Mouse (Mus musculus) midbrain, embryonic 16.5 days (tissue): ENCODE measurements around the gene Nxph4. TPM values are rescaled to one million over a fixed set of nuclear protein-coding genes. Genes with fewer than 3 reads are reported as not detected.

ENCODE experiments used
- ATAC-seq: fragments of 200-750 bp; cut with Nextera tagmentation; 2 replicates; pipeline ENCODE4 v1.8.0; 2017; ENCODE audit warnings: moderate TSS enrichment
- H3K27ac ChIP-seq: fragments of 300-500 bp; sonication (generic); 2 replicates; pipeline ENCODE4 v1.5.1; 2014; ENCODE audit warnings: mild to moderate bottlenecking, low read length, mixed read lengths
- H3K27me3 ChIP-seq: fragments of 300-500 bp; sonication (generic); 2 replicates; pipeline ENCODE4 v1.6.1; 2014; ENCODE audit warnings: low read depth, low read length, mixed read lengths; ENCODE audit not compliant: control insufficient read depth, insufficient read depth
- H3K36me3 ChIP-seq: fragments of 300-500 bp; sonication (generic); 2 replicates; pipeline ENCODE4 v1.6.1; 2014; ENCODE audit warnings: mild to moderate bottlenecking, low read length, moderate library complexity, mixed read lengths; ENCODE audit not compliant: control insufficient read depth, insufficient read depth
- H3K4me1 ChIP-seq: fragments of 300-500 bp; sonication (generic); 2 replicates; pipeline ENCODE4 v1.6.1; 2014; ENCODE audit warnings: mild to moderate bottlenecking, low read length, mixed read lengths; ENCODE audit not compliant: control insufficient read depth, insufficient read depth
- H3K4me2 ChIP-seq: fragments of 300-500 bp; sonication (generic); 2 replicates; pipeline ENCODE4 v1.6.1; 2014; ENCODE audit warnings: mild to moderate bottlenecking, low read length, mixed read lengths
- H3K4me3 ChIP-seq: fragments of 300-500 bp; sonication (generic); 2 replicates; pipeline ENCODE4 v1.5.1; 2014; ENCODE audit warnings: low read depth, mild to moderate bottlenecking, low read length, moderate library complexity, mixed read lengths
- H3K9ac ChIP-seq: fragments of 300-500 bp; sonication (generic); 2 replicates; pipeline ENCODE4 v1.6.1; 2014; ENCODE audit warnings: low read depth, low read length, mixed read lengths
- H3K9me3 ChIP-seq: fragments of 300-500 bp; sonication (generic); replicated peaks from 2 replicates; pipeline ENCODE4 v1.6.1; 2014; ENCODE audit warnings: mild to moderate bottlenecking, low read length, mixed read lengths; ENCODE audit not compliant: control insufficient read depth, poor library complexity, severe bottlenecking
- WGBS: fragments of 180-500 bp; shearing (Covaris S2); extraction: QIAGEN DNeasy Blood & Tissue Kit; methylation state at CpG from one replicate; pipeline ENCODE4 v1.1.7; 2014; 5-methylcytosine and 5-hydroxymethylcytosine counted together
- polyA plus RNA-seq: library from polyadenylated mRNA; unstranded; fragments of >200 nt; fragmentation: Nextera tagmentation; extraction: Ambion mirVana; gene quantifications from 2 replicates; pipeline ENCODE4 v1.2.1, GENCODE M21; 2015

Nxph4 gene
- polyA plus RNA-seq, 1 experiment from 2014 or later = 62.1 TPM

DNA sequence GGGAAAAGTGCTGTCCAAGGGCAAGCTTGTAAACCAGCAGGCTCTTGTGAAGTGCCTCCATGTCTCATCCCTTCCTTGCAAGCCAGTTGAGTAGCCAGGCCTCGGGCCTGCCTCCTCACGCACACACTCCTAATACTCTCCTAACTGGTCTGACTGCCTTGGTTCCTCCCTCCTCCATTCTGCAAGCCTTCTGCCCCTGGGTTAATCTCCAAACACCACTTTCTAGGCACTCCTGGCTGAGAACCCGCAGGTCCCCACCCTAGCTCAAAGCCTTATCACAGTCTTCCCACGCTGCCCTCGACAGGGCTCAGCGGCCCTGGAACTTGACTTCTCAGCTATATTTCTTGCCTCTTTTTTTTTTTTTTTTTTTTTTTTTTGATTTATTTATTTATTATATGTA, 36.0 kb upstream of the Nxph4 start:
- no peak for ATAC-seq
- Histone ChIP-seq H3K9ac (no peak overlapping the region), H3K4me2 (no peak overlapping the region), H3K4me1 (no peaks in the 10 kb centered on the region), H3K36me3 (peaks cover 63% of the 10 kb centered on the region), H3K9me3 (no peaks in the 10 kb centered on the region), H3K27me3 (no peaks in the 10 kb centered on the region), H3K4me3 (no peak overlapping the region), H3K27ac (no peak overlapping the region)
- WGBS = 88% methylated on average over 6 of the region's 6 CpGs

DNA sequence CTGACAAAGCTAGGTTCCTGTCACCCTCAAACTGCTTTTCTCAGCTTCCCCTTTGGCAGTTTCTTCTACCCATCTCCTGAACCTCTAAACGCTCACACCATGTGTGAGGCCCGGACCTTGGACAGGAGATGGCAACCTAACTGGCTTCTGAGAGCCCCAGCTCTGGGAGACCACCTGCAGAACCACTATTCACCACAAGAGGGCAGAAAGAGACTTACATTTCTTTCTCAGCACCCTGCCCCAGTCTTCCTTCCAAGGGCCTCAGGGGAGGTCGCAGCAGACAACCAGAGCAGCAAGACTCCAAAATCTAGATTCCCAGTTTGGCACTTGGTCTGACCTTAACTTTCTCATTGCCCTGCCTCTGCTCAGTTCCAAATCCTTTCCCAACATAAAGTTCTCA, 35.1 kb upstream of the Nxph4 start:
- no peaks in the 10 kb centered on the region for H3K9me3 ChIP-seq
- ATAC-seq = no peak
- no peak overlapping the region for H3K27ac ChIP-seq
- no peak overlapping the region for H3K9ac ChIP-seq
- no peaks in the 10 kb centered on the region for H3K4me1 ChIP-seq
- no peak overlapping the region for H3K4me2 ChIP-seq
- H3K4me3 ChIP-seq = no peak overlapping the region
- peaks cover 58% of the 10 kb centered on the region for H3K36me3 ChIP-seq
- WGBS = 34% methylated on average over 3 of the region's 3 CpGs
- no peaks in the 10 kb centered on the region for H3K27me3 ChIP-seq

DNA sequence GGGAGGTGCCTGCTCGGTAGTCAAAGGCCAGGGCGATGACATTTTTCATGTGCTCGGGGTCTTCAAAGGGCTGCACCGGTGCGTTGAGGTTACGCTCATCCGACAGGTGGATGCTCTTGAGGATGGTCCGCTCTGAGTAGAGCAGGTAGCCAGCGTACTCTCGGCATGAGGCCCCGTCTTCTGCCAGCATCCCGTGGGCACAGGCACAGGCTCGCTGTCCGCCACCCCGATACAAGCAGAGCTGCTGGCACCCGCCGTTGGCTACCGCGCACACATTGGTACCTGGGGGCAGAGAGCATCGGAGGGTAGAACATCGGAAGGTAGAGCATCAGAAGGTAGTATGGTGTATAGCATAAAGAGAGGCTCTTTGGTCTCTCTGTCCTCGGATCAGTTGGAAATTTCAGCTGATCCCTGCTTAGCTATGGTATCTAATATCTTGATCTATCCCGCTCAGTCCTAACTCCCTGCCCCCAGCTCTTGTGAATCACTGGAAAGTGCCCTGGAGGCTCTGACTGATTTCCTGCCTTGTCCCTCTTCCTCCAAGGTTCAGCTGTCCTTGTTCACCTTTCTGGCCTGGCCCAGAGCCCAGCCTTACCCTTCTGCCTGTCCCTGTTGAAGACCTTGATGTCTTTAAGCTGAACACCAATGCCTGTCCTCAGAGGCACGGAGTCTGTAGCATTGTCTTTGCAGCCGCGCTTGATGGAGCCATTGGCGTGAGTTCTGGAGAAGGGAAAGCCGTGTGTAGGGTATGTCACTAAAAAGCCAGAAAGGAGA, 32.4 kb upstream of the Nxph4 start:
- WGBS = 95% methylated on average over 28 of the region's 28 CpGs
- H3K36me3 ChIP-seq = peaks cover 50% of the 10 kb centered on the region
- no peaks in the 10 kb centered on the region for H3K27me3 ChIP-seq
- no peak for ATAC-seq
- no peak overlapping the region for H3K4me3 ChIP-seq
- H3K4me2 ChIP-seq = no peak overlapping the region
- H3K4me1 ChIP-seq = no peaks in the 10 kb centered on the region
- no peaks in the 10 kb centered on the region for H3K9me3 ChIP-seq
- no peak overlapping the region for H3K27ac ChIP-seq
- no peak overlapping the region for H3K9ac ChIP-seq

DNA sequence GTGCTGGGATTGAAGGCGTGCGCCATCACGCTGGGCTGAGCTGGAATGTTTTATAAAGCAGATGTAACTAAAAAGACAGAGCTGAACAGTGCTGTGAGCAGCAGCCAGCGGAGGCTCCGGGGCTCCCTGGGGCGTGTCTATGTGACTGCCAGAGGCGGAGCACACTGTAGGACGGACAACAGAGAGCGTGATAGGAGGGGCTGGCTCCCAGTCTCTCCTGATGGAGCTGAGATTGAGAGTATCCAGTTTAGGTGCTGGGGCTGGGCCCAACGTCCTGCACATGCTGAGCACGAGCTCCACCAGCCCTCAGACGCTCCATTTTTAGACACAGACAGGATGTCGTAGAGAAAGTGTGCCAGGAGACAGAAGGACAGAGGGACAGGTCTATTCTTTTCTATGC, 29.9 kb upstream of the Nxph4 start:
- Histone ChIP-seq H3K4me1 (no peaks in the 10 kb centered on the region), H3K9me3 (no peaks in the 10 kb centered on the region), H3K36me3 (peaks cover 65% of the 10 kb centered on the region), H3K9ac (no peak overlapping the region), H3K27me3 (no peaks in the 10 kb centered on the region), H3K27ac (no peak overlapping the region), H3K4me2 (no peak overlapping the region), H3K4me3 (no peak overlapping the region)
- no peak for ATAC-seq
- 61% methylated on average over 13 of the region's 13 CpGs for WGBS

DNA sequence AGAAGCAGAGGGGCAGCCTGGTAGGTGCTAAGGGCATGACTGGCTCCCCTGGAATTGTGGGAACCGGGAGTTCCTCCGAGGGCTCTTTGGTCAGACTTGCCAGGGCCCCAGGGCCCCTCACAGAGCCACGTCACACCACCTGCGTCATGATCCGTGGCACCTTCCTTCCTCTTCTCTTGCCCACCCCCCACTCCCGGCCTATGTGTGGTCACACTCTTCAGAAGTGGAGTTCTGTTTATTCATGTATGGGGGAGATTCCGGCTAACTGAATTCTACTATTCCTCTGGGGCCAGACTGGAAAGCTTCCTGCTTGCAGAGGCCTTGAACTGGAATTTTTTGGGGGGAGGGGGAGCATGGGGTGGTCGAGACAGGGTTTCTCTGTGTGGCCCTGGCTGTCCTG, 29.5 kb upstream of the Nxph4 start:
- Histone ChIP-seq H3K9me3 (no peaks in the 10 kb centered on the region), H3K36me3 (peaks cover 65% of the 10 kb centered on the region), H3K4me2 (no peak overlapping the region), H3K27ac (no peak overlapping the region), H3K4me3 (no peak overlapping the region), H3K9ac (no peak overlapping the region), H3K27me3 (no peaks in the 10 kb centered on the region), H3K4me1 (no peaks in the 10 kb centered on the region)
- 87% methylated on average over 8 of the region's 8 CpGs for WGBS
- ATAC-seq = no peak; the same call in 1 of the 2 replicates

DNA sequence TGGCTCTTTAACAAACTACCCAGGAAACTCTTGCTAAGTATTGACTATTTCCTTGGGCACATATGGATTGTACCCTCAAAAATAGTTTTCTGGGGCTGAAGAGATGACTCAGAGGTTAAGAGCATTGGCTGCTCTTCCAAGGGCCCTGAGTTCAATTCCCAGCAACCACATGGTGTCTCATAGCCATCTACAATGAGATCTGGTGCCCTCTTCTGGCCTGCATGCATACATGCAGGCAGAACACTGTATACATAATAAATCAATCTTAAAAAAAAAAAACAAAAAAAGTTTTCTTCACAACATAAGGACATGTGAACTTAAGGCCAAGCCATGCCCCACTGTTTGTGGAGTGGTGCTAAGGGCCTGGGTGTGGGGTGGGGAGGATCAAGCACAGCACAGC, 26.8 kb upstream of the Nxph4 start:
- Histone ChIP-seq H3K27me3 (no peaks in the 10 kb centered on the region), H3K27ac (no peak overlapping the region), H3K4me1 (no peaks in the 10 kb centered on the region), H3K4me3 (no peak overlapping the region), H3K9ac (no peak overlapping the region), H3K4me2 (no peak overlapping the region), H3K9me3 (no peaks in the 10 kb centered on the region), H3K36me3 (peaks cover 75% of the 10 kb centered on the region)
- no peak for ATAC-seq

DNA sequence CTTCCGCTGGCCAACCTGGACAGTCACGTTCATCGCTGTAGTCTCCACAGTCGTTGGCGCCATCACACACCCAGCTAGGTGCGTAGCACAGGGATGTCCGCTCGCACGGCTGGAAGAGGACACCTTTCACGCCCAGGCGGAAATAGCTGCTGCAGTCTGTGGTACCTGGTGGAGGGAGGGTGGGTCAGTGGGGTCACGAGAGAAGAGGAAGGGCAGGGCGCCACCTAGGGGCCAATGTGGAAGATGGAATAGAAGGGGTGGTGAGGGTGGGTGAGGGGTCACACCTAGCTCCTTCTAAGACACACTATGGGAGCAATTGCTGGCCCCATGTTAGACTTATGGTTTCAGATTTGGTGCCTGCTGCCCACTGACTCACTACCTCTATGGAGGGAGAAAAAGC, 23.0 kb upstream of the Nxph4 start:
- Histone ChIP-seq H3K9ac (no peak overlapping the region), H3K27me3 (no peaks in the 10 kb centered on the region), H3K36me3 (peaks cover 89% of the 10 kb centered on the region), H3K27ac (no peak overlapping the region), H3K4me2 (no peak overlapping the region), H3K4me3 (no peak overlapping the region), H3K9me3 (no peaks in the 10 kb centered on the region), H3K4me1 (no peaks in the 10 kb centered on the region)
- ATAC-seq = no peak
- 87% methylated on average over 13 of the region's 13 CpGs for WGBS

DNA sequence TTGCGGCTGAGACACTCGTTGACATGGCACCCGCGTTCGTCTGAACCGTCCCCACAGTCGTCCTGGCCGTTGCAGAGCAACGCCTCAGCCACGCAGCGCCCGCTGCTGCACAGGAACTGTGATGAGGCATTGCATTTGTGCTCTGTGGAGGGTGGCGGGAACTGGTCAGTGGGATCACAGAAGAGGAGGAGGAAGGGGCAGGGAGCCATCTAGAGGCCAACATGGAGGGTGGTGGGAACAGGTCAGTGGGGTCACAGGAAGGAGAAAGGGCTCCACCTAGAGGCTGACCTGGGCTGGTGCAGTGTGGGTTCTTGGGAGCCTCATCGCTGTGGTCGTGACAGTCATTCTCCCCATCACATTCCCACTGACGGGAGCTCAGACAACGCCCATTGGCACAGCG, 21.3 kb upstream of the Nxph4 start:
- H3K4me1 ChIP-seq = no peaks in the 10 kb centered on the region
- H3K9ac ChIP-seq = no peak overlapping the region
- no peaks in the 10 kb centered on the region for H3K27me3 ChIP-seq
- WGBS = 57% methylated on average over 18 of the region's 18 CpGs
- no peak overlapping the region for H3K4me2 ChIP-seq
- no peak for ATAC-seq
- no peaks in the 10 kb centered on the region for H3K9me3 ChIP-seq
- peaks cover 88% of the 10 kb centered on the region for H3K36me3 ChIP-seq
- no peak overlapping the region for H3K4me3 ChIP-seq
- H3K27ac ChIP-seq = no peak overlapping the region; the same call in 1 of the 2 replicates

DNA sequence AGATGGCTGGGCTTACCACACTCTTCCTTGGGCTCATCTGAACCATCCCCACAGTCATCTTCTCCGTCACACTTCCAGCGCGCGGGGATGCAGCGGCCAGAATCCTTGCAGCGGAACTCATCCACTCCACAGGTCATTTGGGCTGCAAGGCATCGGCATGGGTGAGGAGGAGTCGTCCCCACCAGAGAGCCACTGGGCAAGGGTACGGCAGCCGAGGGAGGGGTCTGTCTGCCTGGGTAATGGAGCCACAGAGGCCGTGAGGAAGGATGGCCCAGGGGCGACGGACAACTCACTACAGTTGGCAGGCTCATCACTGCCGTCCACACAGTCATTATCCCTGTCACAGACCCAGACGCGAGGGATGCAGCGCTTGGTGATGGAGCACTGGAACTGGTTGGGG, 15.5 kb upstream of the Nxph4 start:
- H3K4me2 ChIP-seq = no peak overlapping the region
- H3K9ac ChIP-seq = no peak overlapping the region
- WGBS = 91% methylated on average over 17 of the region's 17 CpGs
- ATAC-seq = no peak
- H3K4me3 ChIP-seq = no peak overlapping the region
- no peaks in the 10 kb centered on the region for H3K27me3 ChIP-seq
- H3K36me3 ChIP-seq = peaks cover 83% of the 10 kb centered on the region
- H3K27ac ChIP-seq = no peak overlapping the region
- H3K4me1 ChIP-seq = no peaks in the 10 kb centered on the region
- no peaks in the 10 kb centered on the region for H3K9me3 ChIP-seq
